Mouse (Mus musculus) common myeloid progenitor, adult 5-6 weeks (primary cell): ENCODE measurements around the gene Ankrd1. TPM values are rescaled to one million over a fixed set of nuclear protein-coding genes. Genes with fewer than 3 reads are reported as not detected.
A peak's percentile ranks its signal among the peaks of the same experiment; 100 is the strongest.

Source experiments
- ATAC-seq: replicated peaks from 2 replicates; pipeline ENCODE4 v1.8.0; 2016; ENCODE audit warnings: low read depth, mild to moderate bottlenecking, moderate TSS enrichment, inconsistent platforms; ENCODE audit not compliant: poor library complexity, severe bottlenecking
- total RNA-seq: library from RNA; stranded (forward); fragments of 200-1000, 187-1606 nt; gene quantifications from 2 replicates; pipeline ENCODE4 v1.2.3, GENCODE M21; 2017

Ankrd1 gene
- total RNA-seq, 1 experiment from 2014 or later = not detected

DNA sequence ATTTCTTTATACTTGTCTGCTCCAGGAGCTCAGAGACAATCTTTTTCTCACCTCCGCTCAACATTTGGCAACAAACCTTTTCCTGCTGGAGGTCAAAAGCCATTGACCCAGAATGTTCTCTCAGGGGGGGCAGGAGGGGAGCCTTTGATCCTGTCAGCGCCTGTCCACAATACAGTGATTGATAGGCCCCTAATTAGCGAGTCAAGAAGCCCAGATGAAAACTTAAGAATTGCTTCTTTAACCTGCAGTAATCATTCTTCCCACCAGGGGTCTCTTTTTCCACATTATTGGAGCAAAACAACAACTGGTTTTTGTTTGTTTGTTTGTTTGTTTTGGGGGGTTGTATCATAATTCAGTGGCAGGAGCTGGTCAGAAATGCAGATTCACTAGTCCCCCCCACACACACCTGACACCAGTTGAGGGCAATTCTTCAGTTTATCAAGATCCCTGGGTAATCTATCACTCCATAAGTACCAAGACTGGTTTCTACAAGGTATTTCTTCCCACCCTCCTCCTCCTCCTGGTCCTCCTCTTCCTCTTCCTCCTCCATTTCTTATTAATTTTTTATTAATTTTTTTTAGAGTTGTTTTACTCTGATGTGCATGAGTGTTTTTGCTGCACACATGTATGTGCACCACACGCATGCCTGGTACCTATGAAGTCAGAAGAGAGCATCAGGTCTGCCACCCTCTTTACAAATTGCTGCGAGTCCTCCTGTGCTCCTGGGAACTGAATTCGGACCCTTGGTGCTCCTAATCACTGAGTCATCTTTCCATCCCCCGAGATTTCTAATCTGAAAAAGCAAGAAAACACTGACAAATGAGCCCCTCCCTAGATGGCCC lies 8.6 kb downstream of the Ankrd1 start:
- ATAC-seq = no peak

DNA sequence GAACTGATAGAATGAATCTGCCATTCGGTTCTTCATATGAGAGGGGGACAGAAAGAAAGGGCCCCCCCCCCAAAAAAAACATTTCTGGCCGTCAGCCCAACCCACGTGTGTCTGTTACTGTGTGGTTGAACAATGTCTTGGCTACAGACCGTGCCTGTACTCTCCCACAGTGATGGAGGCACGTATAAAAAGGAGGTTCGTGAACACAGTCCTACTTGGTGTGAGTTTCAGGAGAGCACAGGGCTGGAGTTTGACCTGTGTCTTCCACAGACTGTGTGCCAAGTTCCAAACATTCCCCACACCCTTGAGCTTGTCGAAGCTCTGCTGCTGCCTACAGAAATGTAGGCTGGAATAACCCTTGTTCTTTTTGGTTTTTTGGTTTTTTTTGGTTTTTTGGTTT lies 9.4 kb downstream of the Ankrd1 start:
- no peak for ATAC-seq

DNA sequence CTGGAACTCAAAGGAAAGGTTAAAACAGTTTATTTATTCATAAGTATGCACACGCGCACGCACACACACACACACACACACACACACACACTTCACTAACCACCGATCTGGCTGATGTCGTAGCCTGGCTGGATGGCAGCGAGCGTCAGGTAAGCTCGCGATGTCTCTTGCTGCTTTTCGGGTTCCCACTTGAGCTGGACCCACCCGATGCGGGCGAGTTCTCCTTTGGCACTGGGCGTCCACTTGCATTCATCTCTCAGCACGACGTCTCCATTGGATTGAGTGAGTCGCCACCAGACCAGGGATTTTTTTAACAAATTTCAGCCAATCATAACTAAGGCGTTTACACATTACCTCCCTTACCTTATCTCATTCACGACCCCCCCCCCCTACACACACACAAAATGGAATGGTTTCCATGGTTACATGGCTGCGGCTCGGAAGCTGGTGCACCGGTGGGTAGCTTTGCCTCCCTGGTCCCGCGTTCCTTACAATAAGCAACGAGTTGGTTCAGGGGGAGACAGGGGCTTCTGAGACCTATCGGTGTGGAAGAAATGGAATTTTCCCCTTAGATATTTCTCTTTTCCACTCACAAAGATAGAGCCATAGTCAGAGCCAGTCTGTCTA lies 10.5 kb downstream of the Ankrd1 start:
- no peak for ATAC-seq

DNA sequence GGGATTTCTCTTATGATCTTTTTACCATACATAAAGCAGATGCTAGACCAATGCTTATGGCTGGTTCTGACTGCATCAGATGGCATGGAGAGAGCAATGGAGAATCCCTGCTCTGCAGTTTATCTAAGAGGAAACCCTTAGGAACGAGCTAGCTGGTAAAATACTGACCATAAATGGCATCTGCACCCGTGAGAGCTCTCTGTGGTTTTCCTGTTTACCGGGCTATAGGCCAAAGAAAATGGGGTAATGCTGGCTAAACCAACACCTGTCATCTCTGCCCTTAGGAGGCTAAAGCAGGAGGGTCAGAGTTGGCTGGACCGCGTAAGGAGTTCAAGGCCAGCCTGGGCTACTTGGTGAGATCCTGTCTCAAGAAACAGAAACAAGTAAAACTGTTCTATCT lies 16.0 kb downstream of the Ankrd1 start:
- peak; percentile 63 for ATAC-seq

DNA sequence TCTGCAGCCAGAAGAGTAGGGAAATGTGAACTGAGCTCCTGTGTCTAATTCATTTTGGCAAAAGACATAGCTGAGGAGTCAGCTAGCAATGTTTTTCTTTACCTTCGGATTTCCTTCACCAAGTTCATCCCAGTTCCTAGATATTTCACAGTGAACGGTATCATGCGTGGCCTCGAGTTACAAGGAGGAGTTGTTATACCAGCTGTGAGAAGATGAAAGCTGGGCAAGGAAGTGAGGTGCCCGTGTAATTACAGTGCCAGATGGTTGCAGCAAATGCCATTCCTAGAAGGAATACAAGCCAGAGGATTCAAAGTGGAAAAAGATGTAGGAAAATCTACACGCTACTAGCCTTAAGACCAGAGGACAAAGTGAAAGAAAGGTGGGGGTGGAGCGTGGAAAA lies 21.0 kb downstream of the Ankrd1 start:
- no peak for ATAC-seq

DNA sequence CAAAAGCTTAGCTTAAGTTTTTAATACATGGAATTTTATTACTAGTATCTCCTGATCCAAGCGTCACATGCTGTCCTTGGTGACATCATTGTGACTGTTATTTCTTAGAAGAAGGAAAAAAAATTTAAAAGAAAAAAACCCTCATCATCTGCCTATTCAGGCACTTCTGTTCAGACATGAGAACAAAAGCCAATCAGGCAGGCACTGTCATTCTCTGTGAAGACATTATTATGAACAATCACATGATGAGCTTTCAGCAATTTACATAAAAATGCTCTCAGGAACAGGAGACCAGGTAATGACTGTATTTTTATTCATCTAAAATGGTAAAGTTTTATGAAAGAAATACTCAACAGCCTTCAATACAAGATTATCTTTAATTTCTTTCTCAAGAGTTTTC lies 21.6 kb downstream of the Ankrd1 start:
- no peak for ATAC-seq

DNA sequence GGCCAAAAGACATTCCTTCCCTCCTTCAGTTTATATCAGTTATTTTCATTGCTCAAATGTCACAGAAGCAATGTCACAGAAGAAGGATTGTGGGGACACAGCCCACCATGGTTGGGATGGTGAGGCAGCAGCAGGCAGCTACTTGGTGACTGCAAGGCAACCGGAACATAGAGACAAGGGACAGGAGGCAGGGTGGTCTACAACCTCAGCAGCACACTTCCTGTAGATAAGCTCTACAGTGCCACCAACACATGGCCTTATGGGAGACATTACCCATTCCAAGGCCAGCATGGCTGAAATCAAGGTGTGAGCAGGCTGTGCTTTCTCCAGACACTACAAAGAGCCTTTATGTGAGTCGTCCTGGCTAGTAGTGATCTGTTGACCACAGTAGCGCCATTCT lies 22.7 kb downstream of the Ankrd1 start:
- ATAC-seq = peak; percentile 54; the same call in 1 of the 2 replicates

DNA sequence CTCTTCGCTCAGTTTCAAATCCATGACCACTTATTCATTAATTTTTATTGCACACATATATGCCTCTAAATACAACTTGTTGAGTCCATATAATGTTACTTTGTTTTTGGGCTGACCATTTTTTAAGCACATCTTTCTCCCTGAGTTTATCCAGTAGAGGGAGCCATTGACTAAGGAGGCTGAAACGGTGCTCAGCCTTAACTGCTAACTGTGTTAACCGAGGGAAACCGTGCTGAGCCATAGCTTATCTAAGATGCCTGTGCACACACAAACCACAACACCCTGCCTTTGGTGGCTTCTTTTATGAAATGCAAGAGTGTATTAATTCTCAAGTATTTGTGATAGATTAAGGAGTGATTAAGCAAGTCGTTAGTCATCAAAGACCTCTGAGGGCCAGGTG lies 29.1 kb downstream of the Ankrd1 start:
- peak; percentile 97 for ATAC-seq

DNA sequence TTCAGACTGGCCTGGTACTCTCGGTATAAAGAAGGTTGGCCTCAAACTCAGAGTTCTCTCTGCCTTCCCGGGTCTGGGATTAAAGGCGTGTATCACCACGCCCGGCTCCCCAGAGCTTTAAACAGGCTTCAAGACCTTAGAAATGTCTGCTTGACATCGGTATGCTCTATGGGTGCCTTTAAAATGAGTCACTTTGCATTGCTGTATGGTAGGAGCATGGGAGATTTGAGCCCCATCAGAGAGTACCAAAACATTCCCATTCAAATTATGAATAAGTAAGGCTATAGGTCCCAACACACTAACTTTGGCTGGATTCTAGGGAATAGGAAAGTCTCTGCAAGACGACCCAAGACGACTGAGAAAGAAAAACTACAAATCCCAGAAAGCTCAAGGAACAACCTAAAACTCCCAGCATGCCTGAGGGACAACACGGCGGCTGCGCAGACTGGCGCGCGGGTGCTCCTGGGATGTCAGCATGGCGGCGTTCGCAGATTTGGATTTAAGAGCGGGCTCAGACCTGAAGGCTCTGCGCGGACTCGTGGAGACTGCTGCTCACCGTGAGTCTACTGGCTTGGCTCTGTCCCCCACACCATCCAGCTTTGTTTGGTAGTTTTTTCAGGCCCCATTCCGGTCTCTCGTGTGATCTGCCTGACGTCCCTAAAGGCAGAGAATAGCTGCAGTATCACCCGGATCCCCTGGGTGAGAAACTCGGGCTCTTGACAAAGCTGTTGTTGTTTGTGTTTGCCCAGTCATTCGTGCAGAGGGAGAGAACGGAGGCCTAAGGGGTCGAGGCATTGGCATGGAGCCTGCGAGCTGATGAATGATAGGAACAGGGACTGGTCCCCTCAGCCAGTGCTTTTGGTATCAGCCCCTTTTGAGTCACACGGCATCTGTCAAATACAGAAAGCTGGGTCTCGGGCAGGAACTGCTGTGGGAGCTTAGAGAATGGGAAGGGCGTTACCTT lies 36.4 kb downstream of the Ankrd1 start, which contains the start of gene Rpp30:
Gene Rpp30 (plus strand): TSS at position 455 of the 964 bp plus-strand sequence.
- ATAC-seq = peak; percentile 98

DNA sequence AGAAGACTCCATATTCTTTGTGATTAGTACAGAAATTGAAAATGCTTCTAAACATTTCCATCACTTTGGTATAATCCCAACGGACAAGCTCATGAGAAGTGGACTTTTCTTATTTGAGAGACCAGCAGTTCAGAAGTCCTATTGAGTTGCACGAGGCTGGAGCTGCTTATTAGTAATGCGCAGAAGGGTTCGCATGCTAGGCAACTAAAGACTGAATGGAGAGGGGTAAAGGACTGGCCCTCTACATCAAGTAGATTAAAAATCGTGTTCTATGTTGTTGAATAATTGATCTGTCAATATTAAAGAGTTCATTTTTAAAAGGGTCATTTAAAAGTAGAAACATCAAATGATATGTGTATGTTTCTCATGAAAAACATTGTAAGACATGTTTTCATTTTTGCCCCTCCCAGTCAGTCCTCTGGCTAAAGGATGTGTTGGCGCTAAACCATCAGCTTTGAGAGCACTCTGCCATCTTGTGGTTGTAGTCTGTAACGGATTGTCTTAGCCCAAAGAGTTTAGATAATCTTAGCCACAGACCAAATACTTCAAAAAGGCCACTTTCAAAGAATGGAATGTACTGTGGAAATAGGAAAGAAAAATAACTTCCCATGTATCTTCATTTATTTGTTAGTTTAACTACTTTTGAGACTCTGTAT lies 37.2 kb downstream of the Ankrd1 start:
- ATAC-seq = peak; percentile 87

DNA sequence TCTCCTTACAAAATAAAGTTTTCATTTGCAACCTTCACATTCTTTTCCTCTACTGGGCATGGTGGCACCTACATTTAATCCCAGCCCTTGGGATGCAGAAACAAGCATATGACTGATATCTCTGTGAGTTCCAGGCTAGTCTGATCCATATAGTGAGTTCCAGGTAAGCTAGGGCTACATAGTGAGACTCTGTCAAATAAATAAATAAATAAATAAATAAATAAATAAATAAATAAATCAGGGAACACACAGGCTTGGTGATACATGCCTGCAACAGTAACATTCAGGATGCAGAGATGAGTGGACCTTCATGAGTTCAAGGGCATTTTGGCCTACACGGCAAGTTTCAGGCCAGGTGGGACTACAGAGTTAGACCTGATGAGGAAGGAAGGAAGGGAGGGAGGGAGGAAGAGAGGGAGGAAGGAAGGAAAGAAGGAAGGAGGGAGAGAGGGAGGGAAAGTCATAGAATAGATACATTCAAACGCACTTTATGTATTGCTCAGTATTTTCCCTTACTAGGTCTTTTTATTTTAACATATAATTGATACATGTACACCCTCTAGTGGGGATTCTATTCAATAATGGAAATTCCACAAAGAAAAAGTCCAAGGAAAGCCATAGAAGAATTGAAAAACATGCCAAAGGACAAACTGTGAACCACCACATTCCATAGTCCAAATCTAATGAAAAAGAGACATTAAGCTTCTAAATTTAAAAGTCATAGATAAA lies 56.9 kb downstream of the Ankrd1 start:
- ATAC-seq = no peak

Other genes with a start within 250 kb of the Ankrd1 start
- gene Htr7, start 62.6 kb downstream of the Ankrd1 start, total RNA-seq = not detected in 2 replicates
- gene Rpp30, start 36.4 kb downstream of the Ankrd1 start, total RNA-seq = 41.8 and 47.7 TPM in 2 replicates
- 61.3 and 80.9 TPM in 2 replicates for gene Pcgf5, start 228.2 kb upstream of the Ankrd1 start, total RNA-seq